ENCODE assay signal across 11 mouse cellular contexts in the genomic region with DNA sequence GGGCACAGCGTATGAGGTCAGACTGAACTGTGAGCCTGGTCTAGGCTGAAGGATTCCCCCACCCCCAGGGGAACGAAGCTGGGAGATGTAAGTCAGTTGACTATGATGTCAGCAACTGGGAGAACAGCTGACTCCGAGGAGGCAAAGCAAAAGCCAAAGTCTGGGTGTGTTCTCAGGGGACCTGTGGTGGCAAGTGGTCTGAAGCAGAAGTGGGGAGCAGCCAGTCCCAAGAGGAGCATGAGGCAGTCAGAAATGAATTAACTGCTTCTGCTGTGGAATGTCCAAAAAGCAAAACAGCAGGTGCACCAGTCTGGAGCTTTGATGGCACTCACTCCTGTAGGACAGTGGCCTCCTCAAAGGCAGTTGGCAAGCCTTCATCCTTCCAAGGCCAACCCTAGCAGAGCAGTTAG. TPM values are rescaled to one million over a fixed set of nuclear protein-coding genes. Genes with fewer than 3 reads are reported as not detected.
DNase-seq lines count a peak whose midpoint lies in the region; ATAC-seq and TF ChIP-seq lines count a peak whose summit lies in the region.
"Had no signal": no experiment of that assay in that cellular context is flagged by ENCODE, and none has a peak within 500 bp of the region (broad histone marks: within the 10 kb centered on the region; RNA-seq: fewer than 3 reads in every experiment).

No protein-coding gene starts in this region.

- no peaks in the 10 kb centered on the region for H3K27me3 ChIP-seq in embryonic facial prominence, embryonic 14.5 days (replicated peaks; ENCODE audit: control insufficient read depth, insufficient read depth, low read length)
- H3K27me3 ChIP-seq in embryonic facial prominence, embryonic 10.5 days (replicated peaks; ENCODE audit: low read depth, poor library complexity, severe bottlenecking), result no peaks in the 10 kb centered on the region
- no peaks in the 10 kb centered on the region for H3K27me3 ChIP-seq in spleen, adult 2 months (ENCODE audit: control insufficient read depth, insufficient read depth, low read length)
- no peaks in the 10 kb centered on the region for H3K27me3 ChIP-seq in hindbrain, embryonic 16.5 days (replicated peaks; ENCODE audit: control insufficient read depth, insufficient read depth, low read length)

- no peak for TF ChIP-seq POLR2A in spleen, adult 2 months (IDR thresholded peaks at IDR 0.05; ENCODE audit: low read depth, low read length)

- 0 out of 2 replicates have a peak, but pooled peaks have one; percentile 17 for ATAC-seq in embryonic facial prominence, embryonic 14.5 days (ENCODE audit: low read depth)
- ATAC-seq in common myeloid progenitor, adult 5-6 weeks (replicated peaks; ENCODE audit: low read depth, poor library complexity, severe bottlenecking), result peak; percentile 33; the same call in 1 of the 2 replicates
- no peak for ATAC-seq in hindbrain, embryonic 16.5 days
- ATAC-seq: intestine, embryonic 16.5 days had no signal

- peaks cover 4% of the 10 kb centered on the region; the same call in 1 of the 2 replicates for H3K4me1 ChIP-seq in embryonic facial prominence, embryonic 14.5 days (ENCODE audit: control insufficient read depth, insufficient read depth, low read length)
- 0 out of 2 replicates have a peak, but pooled peaks cover 5% of the 10 kb centered on the region for H3K4me1 ChIP-seq in embryonic facial prominence, embryonic 10.5 days
- H3K4me1 ChIP-seq in spleen, adult 2 months (ENCODE audit: control insufficient read depth, insufficient read depth, insufficient read length), result peaks cover 58% of the 10 kb centered on the region
- H3K4me1 ChIP-seq in hindbrain, embryonic 16.5 days (ENCODE audit: control insufficient read depth, insufficient read depth, low read depth, low read length), result no peaks in the 10 kb centered on the region

- 75% methylated on average over 3 of the region's 3 CpGs for WGBS in embryonic facial prominence, embryonic 14.5 days
- 83% methylated on average over 3 of the region's 3 CpGs for WGBS in embryonic facial prominence, embryonic 10.5 days
- WGBS in spleen, adult 2 months, result 23% methylated on average over 3 of the region's 3 CpGs
- WGBS in hindbrain, embryonic 16.5 days, result 72% methylated on average over 3 of the region's 3 CpGs

- H3K9ac ChIP-seq in embryonic facial prominence, embryonic 14.5 days (ENCODE audit: low read depth, low read length), result no peak overlapping the region
- H3K9ac ChIP-seq in hindbrain, embryonic 16.5 days (ENCODE audit: low read depth, low read length), result no peak overlapping the region
- H3K9ac ChIP-seq: lung, embryonic 14.5 days had no signal

- no peaks in the 10 kb centered on the region for H3K36me3 ChIP-seq in embryonic facial prominence, embryonic 14.5 days (ENCODE audit: control insufficient read depth, insufficient read depth, low read length)
- no peaks in the 10 kb centered on the region for H3K36me3 ChIP-seq in embryonic facial prominence, embryonic 10.5 days (replicated peaks)
- peaks cover 3% of the 10 kb centered on the region for H3K36me3 ChIP-seq in spleen, adult 2 months (ENCODE audit: control insufficient read depth, insufficient read depth, low read length)
- no peaks in the 10 kb centered on the region for H3K36me3 ChIP-seq in hindbrain, embryonic 16.5 days (ENCODE audit: control insufficient read depth, insufficient read depth, low read length)

- no peak for DNase-seq in embryonic facial prominence, embryonic 14.5 days (ENCODE audit: low spot score)
- no peak for DNase-seq in embryonic facial prominence, embryonic 10.5 days (ENCODE audit: low spot score)
- DNase-seq in lung, postnatal 36 days, result peak; percentile 38
- DNase-seq in lung, postnatal 14 days, result no peak
- DNase-seq in spleen, adult 2 months (ENCODE audit: low read depth in 1 of 2, low spot score in 2 of 2), result peak; percentile 66 to 86
- no peak for DNase-seq in kidney, adult 9 months
- DNase-seq: lung, embryonic 14.5 days had no signal

- no peak overlapping the region for H3K4me2 ChIP-seq in embryonic facial prominence, embryonic 14.5 days (ENCODE audit: low read depth, low read length)
- no peak overlapping the region for H3K4me2 ChIP-seq in hindbrain, embryonic 16.5 days (ENCODE audit: low read length)
- H3K4me2 ChIP-seq: lung, embryonic 14.5 days had no signal

- no peak overlapping the region for H3K4me3 ChIP-seq in embryonic facial prominence, embryonic 14.5 days (ENCODE audit: low read depth, low read length)
- no peak overlapping the region for H3K4me3 ChIP-seq in embryonic facial prominence, embryonic 10.5 days
- no peak overlapping the region for H3K4me3 ChIP-seq in spleen, adult 2 months (ENCODE audit: extremely low read depth, insufficient read depth, insufficient read length)
- H3K4me3 ChIP-seq in hindbrain, embryonic 16.5 days (ENCODE audit: low read length), result no peak overlapping the region
- H3K4me3 ChIP-seq: myocyte had no signal

- peaks cover 5% of the 10 kb centered on the region; the same call in 1 of the 2 replicates for H3K9me3 ChIP-seq in embryonic facial prominence, embryonic 14.5 days (ENCODE audit: control insufficient read depth, low read length)
- H3K9me3 ChIP-seq in embryonic facial prominence, embryonic 10.5 days, result no peaks in the 10 kb centered on the region
- no peaks in the 10 kb centered on the region for H3K9me3 ChIP-seq in hindbrain, embryonic 16.5 days (ENCODE audit: control insufficient read depth, low read length)

- H3K27ac ChIP-seq in embryonic facial prominence, embryonic 14.5 days (replicated peaks; ENCODE audit: low read depth, low read length), result no peak overlapping the region
- H3K27ac ChIP-seq in embryonic facial prominence, embryonic 10.5 days (replicated peaks), result no peak overlapping the region
- H3K27ac ChIP-seq in spleen, adult 2 months (ENCODE audit: insufficient read depth, low read length), result peak overlapping the region; percentile 64
- H3K27ac ChIP-seq in hindbrain, embryonic 16.5 days (ENCODE audit: low read depth, low read length), result no peak overlapping the region

- TF ChIP-seq CTCF in spleen, adult 2 months (IDR thresholded peaks at IDR 0.05; ENCODE audit: extremely low read depth, insufficient read depth, insufficient read length, insufficient replicate concordance), result no peak

RNA-seq across cellular contexts. Expression of gene Rftn1, which starts 7.9 kb away (rescaled TPM):
- 14.4 and 15.5 TPM in 2 replicates for polyA plus RNA-seq in embryonic facial prominence, embryonic 14.5 days (2014; fragmentation: Nextera tagmentation; extraction: Ambion mirVana)
- 4.4 and 6.6 TPM in 2 replicates for polyA plus RNA-seq in embryonic facial prominence, embryonic 10.5 days (2016; fragmentation: Nextera tagmentation; extraction: Ambion mirVana)
- 37.4 and 43.0 TPM in 2 replicates for total RNA-seq in common myeloid progenitor, adult 5-6 weeks (2017)
- polyA plus RNA-seq in spleen, adult 2 months (2012; rRNA removed), result 67.4 and 101 TPM in 2 replicates
- 21.1 and 24.3 TPM in 2 replicates for polyA plus RNA-seq in hindbrain, embryonic 16.5 days (2015; fragmentation: Nextera tagmentation; extraction: Ambion mirVana)

Comparison
In these comparisons a context has a peak if more than half of its experiments do, and no peak if none do; other contexts are left out.
1. DNase-seq: peak in lung, postnatal 36 days (single experiment) and spleen, adult 2 months (2 of 2); none in embryonic facial prominence, embryonic 14.5 days (single experiment), embryonic facial prominence, embryonic 10.5 days (single experiment), lung, postnatal 14 days (single experiment) and kidney, adult 9 months (single experiment).